9 mouse cellular contexts compared by ENCODE assay signal in the genomic region with DNA sequence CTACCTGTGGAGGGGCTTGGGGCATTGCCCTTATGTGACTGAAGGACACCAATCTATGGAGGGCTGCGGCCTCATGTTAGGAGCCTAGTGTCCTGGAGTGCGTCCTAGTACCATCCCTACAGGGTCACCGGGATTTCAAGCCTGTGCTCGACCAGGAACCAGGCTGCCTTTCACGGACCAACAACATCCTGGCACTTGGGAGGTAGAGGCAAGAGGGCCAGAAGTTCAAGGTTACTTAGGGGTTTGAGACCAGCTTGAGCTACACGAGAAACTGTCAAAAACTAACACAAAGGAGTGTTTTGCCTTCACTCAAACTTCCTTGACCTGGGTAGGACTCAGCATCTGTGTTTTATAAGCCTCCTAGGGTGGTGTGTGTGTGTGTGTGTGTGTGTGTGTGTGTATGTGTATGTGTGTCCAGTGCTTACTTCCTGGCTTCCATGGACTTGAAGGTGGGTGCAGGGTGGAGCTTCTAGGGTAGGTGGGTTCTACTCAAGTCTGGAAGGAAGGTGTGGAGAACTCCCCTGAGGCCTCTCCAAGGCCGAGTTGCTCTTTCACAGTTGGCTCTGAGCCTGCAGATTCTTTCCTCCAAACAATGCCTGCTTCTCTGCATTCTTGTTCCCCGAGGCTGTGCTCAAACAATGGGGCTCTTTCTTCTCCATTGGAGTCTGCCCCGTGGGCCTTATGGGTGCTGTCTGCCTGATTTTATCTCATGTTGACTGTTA. TPM values are rescaled to one million over a fixed set of nuclear protein-coding genes. Genes with fewer than 3 reads are reported as not detected.
DNase-seq lines count a peak whose midpoint lies in the region; ATAC-seq and TF ChIP-seq lines count a peak whose summit lies in the region.
"Had no signal": no experiment of that assay in that cellular context is flagged by ENCODE, and none has a peak within 500 bp of the region (broad histone marks: within the 10 kb centered on the region; RNA-seq: fewer than 3 reads in every experiment).

No protein-coding gene starts in this region.

- H3K27me3 ChIP-seq in embryonic facial prominence, embryonic 11.5 days (ENCODE audit: control insufficient read depth, insufficient read depth, low read length): no peaks in the 10 kb centered on the region
- H3K27me3 ChIP-seq in lung, postnatal 0 days (replicated peaks; ENCODE audit: insufficient read depth, low read length): no peaks in the 10 kb centered on the region
- no peaks in the 10 kb centered on the region for H3K27me3 ChIP-seq in testis, adult 2 months (ENCODE audit: control insufficient read depth, insufficient read depth, low read length)
- H3K27me3 ChIP-seq: megakaryocyte, embryonic 14.5 days had no signal

- H3K4me2 ChIP-seq in embryonic facial prominence, embryonic 11.5 days (ENCODE audit: low read depth, low read length): no peak overlapping the region
- H3K4me2 ChIP-seq in lung, postnatal 0 days (replicated peaks; ENCODE audit: low read depth, low read length): no peak overlapping the region

- TF ChIP-seq POLR2A in testis, adult 2 months (IDR thresholded peaks at IDR 0.05; ENCODE audit: control insufficient read depth, low read depth, low read length): no peak

- no peak overlapping the region for H3K4me3 ChIP-seq in embryonic facial prominence, embryonic 11.5 days (ENCODE audit: low read depth, low read length)
- no peak overlapping the region for H3K4me3 ChIP-seq in lung, postnatal 0 days (ENCODE audit: low read depth, low read length)
- no peak overlapping the region for H3K4me3 ChIP-seq in testis, adult 2 months (ENCODE audit: control insufficient read depth, low read depth, low read length)
- H3K4me3 ChIP-seq: megakaryocyte, embryonic 14.5 days had no signal

- H3K9me3 ChIP-seq in embryonic facial prominence, embryonic 11.5 days (replicated peaks; ENCODE audit: control insufficient read depth, low read length): no peaks in the 10 kb centered on the region
- H3K9me3 ChIP-seq in lung, postnatal 0 days (ENCODE audit: low read length): no peaks in the 10 kb centered on the region
- H3K9me3 ChIP-seq: megakaryocyte, embryonic 14.5 days had no signal

- no peak for ATAC-seq in embryonic facial prominence, embryonic 11.5 days (replicated peaks; ENCODE audit: insufficient number of reproducible peaks, low FRiP score, low TSS enrichment, low read depth)
- ATAC-seq in lung, postnatal 0 days: peak; percentile 66

- H3K4me1 ChIP-seq in embryonic facial prominence, embryonic 11.5 days (ENCODE audit: control insufficient read depth, insufficient read depth, low read length): peaks cover 8% of the 10 kb centered on the region
- H3K4me1 ChIP-seq in lung, postnatal 0 days (ENCODE audit: insufficient read depth, low read depth, low read length): peaks cover 17% of the 10 kb centered on the region
- H3K4me1 ChIP-seq in testis, adult 2 months (ENCODE audit: control insufficient read depth, insufficient read depth, low read length): peaks cover 25% of the 10 kb centered on the region

- DNase-seq in MN1 (ENCODE audit: low spot score): peak; percentile 77
- no peak for DNase-seq in embryonic facial prominence, embryonic 11.5 days (ENCODE audit: low spot score)
- peak; percentile 78 to 81 for DNase-seq in heart, postnatal 10 days
- DNase-seq in lung, postnatal 0 days (ENCODE audit: low spot score): peak; percentile 72
- no peak for DNase-seq in spleen, postnatal 10 days (ENCODE audit: low spot score in 2 of 2)
- no peak for DNase-seq in cerebellum, adult 9-11 months
- DNase-seq in cerebellum, postnatal 36 days: no peak

- peak overlapping the region; percentile 31; the same call in 1 of the 2 replicates for H3K27ac ChIP-seq in embryonic facial prominence, embryonic 11.5 days (replicated peaks; ENCODE audit: low read depth, low read length)
- H3K27ac ChIP-seq in lung, postnatal 0 days (ENCODE audit: low read length): peak overlapping the region; percentile 72
- peak overlapping the region; percentile 82 for H3K27ac ChIP-seq in testis, adult 2 months (ENCODE audit: control insufficient read depth, insufficient read depth, low read depth, low read length)

- no peak overlapping the region for H3K9ac ChIP-seq in embryonic facial prominence, embryonic 11.5 days (replicated peaks; ENCODE audit: low read length)
- H3K9ac ChIP-seq in lung, postnatal 0 days (replicated peaks; ENCODE audit: low read depth): no peak overlapping the region

- TF ChIP-seq EP300 in lung, postnatal 0 days (IDR thresholded peaks at IDR 0.05): peak; percentile 47; the same call in 1 of the 2 replicates

- intact Hi-C loops in heart, postnatal 10 days (cut with DNase I): loop anchor here (2.0 kb wide), 1 partner anchor 17 kb away; no protein-coding TSS in a partner anchor

- WGBS in embryonic facial prominence, embryonic 11.5 days: 49% methylated on average over 9 of the region's 9 CpGs
- 45% methylated on average over 9 of the region's 9 CpGs for WGBS in lung, postnatal 0 days

- H3K36me3 ChIP-seq in embryonic facial prominence, embryonic 11.5 days (replicated peaks; ENCODE audit: control insufficient read depth, insufficient read depth, low read depth, low read length): no peaks in the 10 kb centered on the region
- H3K36me3 ChIP-seq in lung, postnatal 0 days (ENCODE audit: insufficient read depth, low read length): no peaks in the 10 kb centered on the region
- H3K36me3 ChIP-seq in testis, adult 2 months (ENCODE audit: control insufficient read depth, insufficient read depth, low read length): no peaks in the 10 kb centered on the region

- TF ChIP-seq CTCF in lung, postnatal 0 days (IDR thresholded peaks at IDR 0.05): no peak
- no peak for TF ChIP-seq CTCF in testis, adult 2 months (IDR thresholded peaks at IDR 0.05; ENCODE audit: control insufficient read depth, insufficient read depth, insufficient replicate concordance, low read depth, low read length)

RNA-seq across cellular contexts. Expression of gene Trak1, which starts 40.1 kb away (rescaled TPM):
- 8.8 and 10.1 TPM in 2 replicates for polyA plus RNA-seq in embryonic facial prominence, embryonic 11.5 days (2014; fragmentation: Nextera tagmentation; extraction: Ambion mirVana)
- 100 to 1,000 TPM; 334 to 336 TPM for total RNA-seq in heart, postnatal 10 days (2021)
- polyA plus RNA-seq in lung, postnatal 0 days (2015; fragmentation: Nextera tagmentation; extraction: Ambion mirVana): 27.1 and 28.6 TPM in 2 replicates
- polyA plus RNA-seq in testis, adult 2 months (2012; rRNA removed): 22.2 and 23.1 TPM in 2 replicates

Comparison
In these comparisons a context has a peak if more than half of its experiments do, and no peak if none do; other contexts are left out.
1. DNase-seq: peak in MN1 (single experiment), heart, postnatal 10 days (2 of 2) and lung, postnatal 0 days (single experiment); none in embryonic facial prominence, embryonic 11.5 days (single experiment), spleen, postnatal 10 days (0 of 2), cerebellum, adult 9-11 months (single experiment) and cerebellum, postnatal 36 days (0 of 2).
2. H3K27ac ChIP-seq: peak in every context shown above with its lines; median percentile 82 in testis, adult 2 months; 72 in lung, postnatal 0 days; 31 in embryonic facial prominence, embryonic 11.5 days.